Mouse (Mus musculus): ENCODE data around the gene Piezo1. TPM values are rescaled to one million over a fixed set of nuclear protein-coding genes. Genes with fewer than 3 reads are reported as not detected.

Gene Piezo1
- polyA plus RNA-seq, 1 experiment from 2014 or later = 12.4 TPM

- Histone ChIP-seq H3K4me3 (replicated peaks) (peak overlapping the region; percentile 32), H3K27ac (replicated peaks) (peak overlapping the region; percentile 76), H3K36me3 (replicated peaks) (no peaks in the 10 kb centered on the region), H3K27me3 (no peaks in the 10 kb centered on the region), H3K9me3 (replicated peaks) (no peaks in the 10 kb centered on the region), H3K4me1 (replicated peaks) (peaks cover 53% of the 10 kb centered on the region), H3K9ac (peak overlapping the region; percentile 55; the same call in 1 of the 2 replicates), H3K4me2 (peak overlapping the region; percentile 62)
- WGBS (ENCODE audit: insufficient replicate concordance) = 16% methylated on average over 10 of the region's 10 CpGs
- ATAC-seq (ENCODE audit: insufficient read depth) = peak; percentile 24
These were observed 6.3 kb upstream of the Piezo1 start for GRCm38 (mm10) chr8:122557248-122558038.

GRCm38 (mm10) chr8:122556030-122557009 is 5.2 kb upstream of the Piezo1 start:
- H3K4me1 ChIP-seq (replicated peaks) = peaks cover 61% of the 10 kb centered on the region

DNA sequence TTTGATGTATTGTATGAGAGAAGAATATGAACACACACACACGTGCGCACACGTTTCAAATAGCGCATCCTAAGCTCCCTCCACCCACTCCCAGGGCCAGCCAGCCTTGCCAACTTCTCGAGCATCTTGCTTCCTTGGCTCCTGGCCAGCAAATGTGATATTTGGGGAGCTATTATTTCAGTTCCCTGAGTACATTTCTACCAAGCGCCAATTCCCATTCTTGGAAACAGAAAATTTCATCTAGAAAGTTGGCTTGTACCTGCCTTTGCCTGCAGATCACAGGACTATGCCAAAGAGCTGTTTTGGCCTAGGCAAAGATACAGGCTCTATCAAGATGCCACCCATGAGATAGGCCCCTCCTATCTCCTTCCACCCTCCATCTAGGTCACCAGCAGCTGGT is 3.7 kb upstream of the Piezo1 start:
- H3K9me3 ChIP-seq (replicated peaks) = no peaks in the 10 kb centered on the region
- H3K27me3 ChIP-seq = no peaks in the 10 kb centered on the region
- no peak overlapping the region for H3K27ac ChIP-seq (replicated peaks)
- H3K4me1 ChIP-seq (replicated peaks) = peaks cover 67% of the 10 kb centered on the region
- H3K4me2 ChIP-seq = no peak overlapping the region
- WGBS (ENCODE audit: insufficient replicate concordance) = 76% methylated on average over 6 of the region's 6 CpGs
- H3K9ac ChIP-seq = peak overlapping the region; percentile 9; the same call in 1 of the 2 replicates
- no peak for ATAC-seq (ENCODE audit: insufficient read depth)
- H3K36me3 ChIP-seq (replicated peaks) = no peaks in the 10 kb centered on the region
- no peak overlapping the region for H3K4me3 ChIP-seq (replicated peaks)

More at GRCm38 (mm10) chr8:122556030-122557009, 5.2 kb upstream of the Piezo1 start:
- Histone ChIP-seq H3K27ac (replicated peaks) (peak overlapping the region; percentile 76), H3K4me3 (replicated peaks) (peak overlapping the region; percentile 32), H3K27me3 (no peaks in the 10 kb centered on the region), H3K9me3 (replicated peaks) (no peaks in the 10 kb centered on the region), H3K36me3 (replicated peaks) (no peaks in the 10 kb centered on the region), H3K4me2 (peak overlapping the region; percentile 62), H3K9ac (peak overlapping the region; percentile 55)
- WGBS (ENCODE audit: insufficient replicate concordance) = 18% methylated on average over 12 of the region's 12 CpGs
- ATAC-seq (ENCODE audit: insufficient read depth) = peak; percentile 64

GRCm38 (mm10) chr8:122550995-122551264 is 199 bp downstream of the Piezo1 start:
- Histone ChIP-seq H3K9me3 (replicated peaks) (no peaks in the 10 kb centered on the region), H3K36me3 (replicated peaks) (no peaks in the 10 kb centered on the region; the same call in 1 of the 2 replicates), H3K4me1 (replicated peaks) (peaks cover 76% of the 10 kb centered on the region), H3K27ac (replicated peaks) (peak overlapping the region; percentile 96), H3K9ac (peak overlapping the region; percentile 97), H3K27me3 (no peaks in the 10 kb centered on the region), H3K4me2 (peak overlapping the region; percentile 96), H3K4me3 (replicated peaks) (peak overlapping the region; percentile 96)
- WGBS (ENCODE audit: insufficient replicate concordance) = under 1% methylated on average over 43 of the region's 43 CpGs
- ATAC-seq (ENCODE audit: insufficient read depth) = peak; percentile 29; the same call in 1 of the 2 replicates

DNA sequence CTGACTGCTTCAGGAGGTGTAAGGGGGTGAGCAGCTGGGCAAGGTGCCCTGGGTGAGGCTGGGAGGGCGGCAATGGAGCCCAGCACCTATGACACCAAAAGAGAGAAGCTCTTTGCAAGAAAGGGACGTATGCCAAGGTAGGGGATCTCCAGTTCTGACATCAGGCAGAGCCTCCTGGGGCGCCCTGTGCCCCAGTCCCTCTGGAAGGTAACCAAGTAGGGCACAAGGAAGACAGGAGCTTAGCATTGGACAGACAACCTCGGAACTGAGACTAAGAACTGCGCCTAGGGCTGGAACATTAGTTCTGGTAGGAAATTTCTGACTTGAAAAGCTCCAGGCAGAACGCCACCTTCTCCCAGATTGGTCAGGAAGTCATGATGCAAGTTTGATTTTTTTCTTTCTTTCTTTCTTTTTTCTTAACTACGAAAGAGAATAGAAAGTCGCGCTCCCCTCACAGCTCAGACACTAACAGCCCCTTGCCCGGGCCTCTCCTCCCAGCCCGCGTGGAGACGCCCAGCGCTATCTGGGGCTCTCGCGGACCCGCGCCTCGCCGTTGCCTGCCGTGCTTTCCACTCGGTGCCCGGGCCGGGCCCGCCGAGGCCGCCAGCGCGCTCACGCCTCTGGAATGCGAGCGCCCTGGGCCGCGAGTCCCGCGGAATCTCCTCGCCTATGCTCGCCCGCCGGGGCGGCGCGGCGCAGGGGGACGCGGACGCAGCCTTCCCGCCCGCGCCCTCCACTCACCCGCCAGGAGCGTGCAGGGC is 715 bp downstream of the Piezo1 start:
- Histone ChIP-seq H3K4me2 (peak overlapping the region; percentile 96), H3K9me3 (replicated peaks) (no peaks in the 10 kb centered on the region), H3K36me3 (replicated peaks) (no peaks in the 10 kb centered on the region; the same call in 1 of the 2 replicates), H3K4me3 (replicated peaks) (peak overlapping the region; percentile 96), H3K4me1 (replicated peaks) (peaks cover 76% of the 10 kb centered on the region), H3K27ac (replicated peaks) (peak overlapping the region; percentile 96), H3K27me3 (no peaks in the 10 kb centered on the region), H3K9ac (peak overlapping the region; percentile 97)
- 1% methylated on average over 52 of the region's 52 CpGs for WGBS (ENCODE audit: insufficient replicate concordance)
- peak; percentile 35 for ATAC-seq (ENCODE audit: insufficient read depth)

GRCm38 (mm10) chr8:122548891-122549439 is 2.2 kb downstream of the Piezo1 start:
- Histone ChIP-seq H3K27ac (replicated peaks) (peak overlapping the region; percentile 96), H3K4me2 (peak overlapping the region; percentile 96), H3K9ac (peak overlapping the region; percentile 97), H3K36me3 (replicated peaks) (peaks cover 10% of the 10 kb centered on the region), H3K9me3 (replicated peaks) (no peaks in the 10 kb centered on the region), H3K4me1 (replicated peaks) (peaks cover 80% of the 10 kb centered on the region), H3K4me3 (replicated peaks) (peak overlapping the region; percentile 96), H3K27me3 (no peaks in the 10 kb centered on the region)
- no peak for ATAC-seq (ENCODE audit: insufficient read depth)
- 46% methylated on average over 3 of the region's 3 CpGs for WGBS (ENCODE audit: insufficient replicate concordance)

DNA sequence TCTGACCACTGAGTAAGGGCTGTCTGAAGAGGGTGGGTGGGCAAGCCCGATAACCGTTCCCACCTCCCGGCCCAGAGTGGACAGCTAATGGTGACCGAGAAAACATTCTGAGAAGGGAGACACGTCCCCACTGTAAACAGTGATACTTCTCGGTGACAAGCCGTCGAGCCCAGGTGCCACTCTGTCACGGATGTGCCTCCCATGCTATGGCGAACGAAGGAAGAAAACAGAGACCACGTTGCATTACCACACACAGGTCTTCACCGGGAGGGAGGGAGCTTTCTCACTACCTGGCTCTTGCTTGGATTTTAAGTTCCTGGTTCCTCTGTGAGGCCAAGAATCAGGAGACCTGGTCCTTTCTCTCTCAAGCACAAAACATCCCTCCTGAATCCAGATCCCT is 2.8 kb downstream of the Piezo1 start:
- ATAC-seq (ENCODE audit: insufficient read depth) = no peak
- 21% methylated on average over 13 of the region's 13 CpGs for WGBS (ENCODE audit: insufficient replicate concordance)
- Histone ChIP-seq H3K4me1 (replicated peaks) (peaks cover 80% of the 10 kb centered on the region), H3K4me3 (replicated peaks) (peak overlapping the region; percentile 96), H3K36me3 (replicated peaks) (peaks cover 16% of the 10 kb centered on the region), H3K4me2 (peak overlapping the region; percentile 96), H3K27ac (replicated peaks) (peak overlapping the region; percentile 96), H3K9me3 (replicated peaks) (no peaks in the 10 kb centered on the region), H3K27me3 (no peaks in the 10 kb centered on the region), H3K9ac (peak overlapping the region; percentile 97)

- Histone ChIP-seq H3K9me3 (replicated peaks) (no peaks in the 10 kb centered on the region), H3K4me1 (replicated peaks) (peaks cover 83% of the 10 kb centered on the region), H3K4me2 (peak overlapping the region; percentile 96), H3K4me3 (replicated peaks) (peak overlapping the region; percentile 96), H3K36me3 (replicated peaks) (peaks cover 22% of the 10 kb centered on the region), H3K9ac (peak overlapping the region; percentile 97), H3K27ac (replicated peaks) (peak overlapping the region; percentile 96), H3K27me3 (no peaks in the 10 kb centered on the region)
- 7% methylated on average over 5 of the region's 5 CpGs for WGBS (ENCODE audit: insufficient replicate concordance)
- ATAC-seq (ENCODE audit: insufficient read depth) = peak; percentile 63
These were observed 3.3 kb downstream of the Piezo1 start for GRCm38 (mm10) chr8:122547815-122548214.

DNA sequence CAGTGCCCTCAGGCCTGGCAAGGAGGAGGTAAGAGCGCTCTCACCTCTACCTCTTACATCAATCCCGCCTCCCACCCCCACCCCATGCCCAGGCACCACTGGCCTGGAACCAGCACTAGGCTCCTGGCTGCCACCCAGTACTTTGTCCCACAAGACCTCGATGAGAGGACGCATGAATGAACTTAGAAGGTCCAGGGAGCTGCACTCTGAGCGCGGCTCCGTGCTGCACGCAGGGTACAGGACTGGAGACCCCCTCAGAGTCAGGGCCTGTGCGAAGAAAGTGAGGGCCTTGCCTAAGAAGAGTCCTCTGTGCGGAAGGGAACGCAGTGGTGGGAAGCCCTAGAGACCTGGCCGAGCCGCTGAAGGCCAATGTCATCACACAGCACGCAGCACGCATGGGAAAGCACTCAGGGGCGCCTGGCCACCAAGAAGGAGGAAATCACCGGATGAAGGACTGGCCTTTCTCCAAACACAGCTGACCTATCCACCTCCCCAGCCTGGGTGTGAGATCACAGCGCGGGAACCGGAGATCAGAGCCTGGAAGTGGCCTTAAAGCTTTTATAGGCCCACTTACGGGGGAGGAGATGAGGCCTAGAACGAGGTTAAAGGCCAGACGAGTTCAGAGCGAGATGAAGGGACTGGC is 4.2 kb downstream of the Piezo1 start:
- Histone ChIP-seq H3K4me3 (replicated peaks) (peak overlapping the region; percentile 96), H3K9ac (peak overlapping the region; percentile 97), H3K36me3 (replicated peaks) (peaks cover 30% of the 10 kb centered on the region), H3K4me2 (peak overlapping the region; percentile 96), H3K27ac (replicated peaks) (peak overlapping the region; percentile 96), H3K27me3 (no peaks in the 10 kb centered on the region), H3K9me3 (replicated peaks) (no peaks in the 10 kb centered on the region), H3K4me1 (replicated peaks) (peaks cover 89% of the 10 kb centered on the region)
- WGBS (ENCODE audit: insufficient replicate concordance) = 49% methylated on average over 24 of the region's 24 CpGs
- no peak for ATAC-seq (ENCODE audit: insufficient read depth)

All from liver, embryonic 15.5 days (tissue).